In genomic region chr5:34286516-34286915, GRCm38 (mm10) we compare ENCODE assay signal across 9 mouse cellular contexts. TPM values are rescaled to one million over a fixed set of nuclear protein-coding genes. Genes with fewer than 3 reads are reported as not detected.
DNase-seq lines count a peak whose midpoint lies in the region; ATAC-seq and TF ChIP-seq lines count a peak whose summit lies in the region.
"Had no signal": no experiment of that assay in that cellular context is flagged by ENCODE, and none has a peak within 500 bp of the region (broad histone marks: within the 10 kb centered on the region; RNA-seq: fewer than 3 reads in every experiment).

No protein-coding gene starts in this region.

- H3K27me3 ChIP-seq in testis, adult 2 months (ENCODE audit: control insufficient read depth, insufficient read depth, low read length): no peaks in the 10 kb centered on the region
- peaks cover 71% of the 10 kb centered on the region for H3K27me3 ChIP-seq in embryonic facial prominence, embryonic 13.5 days
- H3K27me3 ChIP-seq in limb, embryonic 14.5 days (ENCODE audit: control insufficient read depth, insufficient read depth, low read length): peaks cover 50% of the 10 kb centered on the region
- H3K27me3 ChIP-seq in stomach, embryonic 16.5 days (ENCODE audit: control insufficient read depth, insufficient read depth, low read length): peaks cover 37% of the 10 kb centered on the region

- no peak for TF ChIP-seq POLR2A in testis, adult 2 months (IDR thresholded peaks at IDR 0.05; ENCODE audit: control insufficient read depth, low read depth, low read length)
- no peak for TF ChIP-seq POLR2A in limb, embryonic 14.5 days (IDR thresholded peaks at IDR 0.05; ENCODE audit: borderline replicate concordance, extremely low read depth, insufficient read depth, insufficient read length)

- no peak overlapping the region for H3K27ac ChIP-seq in testis, adult 2 months (ENCODE audit: control insufficient read depth, insufficient read depth, low read depth, low read length)
- H3K27ac ChIP-seq in embryonic facial prominence, embryonic 13.5 days: no peak overlapping the region
- no peak overlapping the region for H3K27ac ChIP-seq in limb, embryonic 14.5 days (replicated peaks; ENCODE audit: low read depth, low read length)
- H3K27ac ChIP-seq in stomach, embryonic 16.5 days (ENCODE audit: low read length): no peak overlapping the region

- H3K4me3 ChIP-seq in testis, adult 2 months (ENCODE audit: control insufficient read depth, low read depth, low read length): peak overlapping the region; percentile 87
- H3K4me3 ChIP-seq in embryonic facial prominence, embryonic 13.5 days: peak overlapping the region; percentile 65
- H3K4me3 ChIP-seq in limb, embryonic 14.5 days (replicated peaks; ENCODE audit: low read length): peak overlapping the region; percentile 60
- H3K4me3 ChIP-seq in stomach, embryonic 16.5 days (replicated peaks; ENCODE audit: low read length): peak overlapping the region; percentile 59

- TF ChIP-seq CTCF in testis, adult 2 months (IDR thresholded peaks at IDR 0.05; ENCODE audit: control insufficient read depth, insufficient read depth, insufficient replicate concordance, low read depth, low read length): no peak

- ATAC-seq in embryonic facial prominence, embryonic 13.5 days (ENCODE audit: insufficient number of reproducible peaks, insufficient read depth, low FRiP score, low TSS enrichment, low read depth): no peak
- ATAC-seq in limb, embryonic 14.5 days (ENCODE audit: low FRiP score, low read depth): no peak
- no peak for ATAC-seq in stomach, embryonic 16.5 days (ENCODE audit: insufficient read depth, low FRiP score)

- peaks cover 14% of the 10 kb centered on the region for H3K4me1 ChIP-seq in testis, adult 2 months (ENCODE audit: control insufficient read depth, insufficient read depth, low read length)
- peaks cover 24% of the 10 kb centered on the region for H3K4me1 ChIP-seq in embryonic facial prominence, embryonic 13.5 days
- no peaks in the 10 kb centered on the region; the same call in 1 of the 2 replicates for H3K4me1 ChIP-seq in limb, embryonic 14.5 days (ENCODE audit: control insufficient read depth, insufficient read depth, low read length)
- peaks cover 12% of the 10 kb centered on the region; the same call in 1 of the 2 replicates for H3K4me1 ChIP-seq in stomach, embryonic 16.5 days (ENCODE audit: control insufficient read depth, insufficient read depth, low read length)

- no peaks in the 10 kb centered on the region; the same call in 1 of the 2 replicates for H3K36me3 ChIP-seq in testis, adult 2 months (ENCODE audit: control insufficient read depth, insufficient read depth, low read length)
- H3K36me3 ChIP-seq in embryonic facial prominence, embryonic 13.5 days: no peaks in the 10 kb centered on the region
- no peaks in the 10 kb centered on the region for H3K36me3 ChIP-seq in limb, embryonic 14.5 days (ENCODE audit: control insufficient read depth, insufficient read depth, low read length)
- H3K36me3 ChIP-seq in stomach, embryonic 16.5 days (ENCODE audit: control insufficient read depth, insufficient read depth, low read length): no peaks in the 10 kb centered on the region

- no peak for DNase-seq in testis, postnatal 10 days (ENCODE audit: low spot score)
- DNase-seq in limb, embryonic 14.5 days (ENCODE audit: low spot score): no peak
- no peak for DNase-seq in ovary, postnatal 14 days (ENCODE audit: low spot score)
- no peak for DNase-seq in kidney, postnatal 36 days
- no peak for DNase-seq in adrenal gland, adult 18-20 months (ENCODE audit: low spot score in 2 of 2)

- peak overlapping the region; percentile 97 for H3K4me2 ChIP-seq in embryonic facial prominence, embryonic 13.5 days
- peak overlapping the region; percentile 95; the same call in 1 of the 2 replicates for H3K4me2 ChIP-seq in limb, embryonic 14.5 days (replicated peaks; ENCODE audit: low read depth, low read length, severe bottlenecking)
- peak overlapping the region; percentile 92 for H3K4me2 ChIP-seq in stomach, embryonic 16.5 days (ENCODE audit: low read depth, low read length)

- no peak overlapping the region for H3K9ac ChIP-seq in embryonic facial prominence, embryonic 13.5 days
- 0 out of 2 replicates have a peak overlapping the region, but pooled peaks have one; percentile 7 for H3K9ac ChIP-seq in limb, embryonic 14.5 days (ENCODE audit: low read depth, low read length, severe bottlenecking)
- H3K9ac ChIP-seq in stomach, embryonic 16.5 days (ENCODE audit: low read length): no peak overlapping the region

- no peaks in the 10 kb centered on the region for H3K9me3 ChIP-seq in embryonic facial prominence, embryonic 13.5 days
- no peaks in the 10 kb centered on the region for H3K9me3 ChIP-seq in limb, embryonic 14.5 days (ENCODE audit: control insufficient read depth, low read length)
- no peaks in the 10 kb centered on the region for H3K9me3 ChIP-seq in stomach, embryonic 16.5 days (replicated peaks; ENCODE audit: control insufficient read depth, low read length)

- 2% methylated on average over 11 of the region's 11 CpGs for WGBS in embryonic facial prominence, embryonic 13.5 days
- 2% methylated on average over 11 of the region's 11 CpGs for whole genome bisulfite sequencing in limb, embryonic 14.5 days
- WGBS in stomach, embryonic 16.5 days: 5% methylated on average over 11 of the region's 11 CpGs

RNA-seq across cellular contexts. Expression of gene Zfyve28, which starts 1.7 kb away (rescaled TPM):
- 2.5 and 3.2 TPM in 2 replicates for polyA plus RNA-seq in testis, adult 2 months (2012; rRNA removed)
- polyA plus RNA-seq in embryonic facial prominence, embryonic 13.5 days (2015; fragmentation: Nextera tagmentation; extraction: Ambion mirVana): 1.8 and 2.4 TPM in 2 replicates
- polyA plus RNA-seq in limb, embryonic 14.5 days (2012; rRNA removed): 1.7 and 2.4 TPM in 2 replicates
- 0.83 and 0.95 TPM in 2 replicates for polyA plus RNA-seq in limb, embryonic 14.5 days (2014; fragmentation: Nextera tagmentation; extraction: Ambion mirVana)
- polyA plus RNA-seq in stomach, embryonic 16.5 days (2015; fragmentation: Nextera tagmentation; extraction: Ambion mirVana): 0.63 and 1.1 TPM in 2 replicates
- total RNA-seq in adrenal gland, adult 18-20 months (2021): 1 to 10 TPM in 1 of 2 experiments, under 1 TPM in 1; 0.53 to 1.0 TPM
- total RNA-seq: common myeloid progenitor, adult 5-6 weeks had no signal

RNA-seq across cellular contexts. Expression of gene Cfap99, which starts 1.9 kb away (rescaled TPM):
- 23.1 and 25.7 TPM in 2 replicates for polyA plus RNA-seq in testis, adult 2 months (2012; rRNA removed)
- not detected in 2 replicates for polyA plus RNA-seq in embryonic facial prominence, embryonic 13.5 days (2015; fragmentation: Nextera tagmentation; extraction: Ambion mirVana)
- polyA plus RNA-seq in limb, embryonic 14.5 days (2012; rRNA removed): 0.04 TPM in 2 replicates
- polyA plus RNA-seq in limb, embryonic 14.5 days (2014; fragmentation: Nextera tagmentation; extraction: Ambion mirVana): not detected in 2 replicates
- polyA plus RNA-seq in stomach, embryonic 16.5 days (2015; fragmentation: Nextera tagmentation; extraction: Ambion mirVana): 0.14 TPM in 1 of 2 replicates, not detected in the other
- total RNA-seq in adrenal gland, adult 18-20 months (2021): not detected
- total RNA-seq: common myeloid progenitor, adult 5-6 weeks had no signal

RNA-seq across cellular contexts. Expression of gene Rnf4, which starts 49.6 kb away (rescaled TPM):
- 82.2 and 102 TPM in 2 replicates for polyA plus RNA-seq in testis, adult 2 months (2012; rRNA removed)
- 157 and 170 TPM in 2 replicates for polyA plus RNA-seq in embryonic facial prominence, embryonic 13.5 days (2015; fragmentation: Nextera tagmentation; extraction: Ambion mirVana)
- 130 and 142 TPM in 2 replicates for polyA plus RNA-seq in limb, embryonic 14.5 days (2012; rRNA removed)
- polyA plus RNA-seq in limb, embryonic 14.5 days (2014; fragmentation: Nextera tagmentation; extraction: Ambion mirVana): 154 and 168 TPM in 2 replicates
- polyA plus RNA-seq in stomach, embryonic 16.5 days (2015; fragmentation: Nextera tagmentation; extraction: Ambion mirVana): 151 and 164 TPM in 2 replicates
- total RNA-seq in adrenal gland, adult 18-20 months (2021): 100 to 1,000 TPM; 101 to 105 TPM

Comparison
In these comparisons a context has a peak if more than half of its experiments do, and no peak if none do; other contexts are left out.
1. RNA of gene Cfap99, which starts 1.9 kb away (polyA plus RNA-seq): 23.1 to 25.7 TPM in testis, adult 2 months; not detected in embryonic facial prominence, embryonic 13.5 days, 0.14 TPM in stomach, embryonic 16.5 days and 0.04 TPM in limb, embryonic 14.5 days; every median in the first group is over 10 times any median in the second.
2. Peak in every context shown above with its lines, with median percentiles within 50 percentile points of each other: H3K4me3 ChIP-seq and H3K4me2 ChIP-seq.